Mouse (Mus musculus): ENCODE data around the gene Retreg1. TPM values are rescaled to one million over a fixed set of nuclear protein-coding genes. Genes with fewer than 3 reads are reported as not detected.
A peak's percentile ranks its signal among the peaks of the same experiment; 100 is the strongest.

Gene Retreg1
- total RNA-seq, 2 experiments from 2014 or later = 26.1 to 38.4 TPM

DNA sequence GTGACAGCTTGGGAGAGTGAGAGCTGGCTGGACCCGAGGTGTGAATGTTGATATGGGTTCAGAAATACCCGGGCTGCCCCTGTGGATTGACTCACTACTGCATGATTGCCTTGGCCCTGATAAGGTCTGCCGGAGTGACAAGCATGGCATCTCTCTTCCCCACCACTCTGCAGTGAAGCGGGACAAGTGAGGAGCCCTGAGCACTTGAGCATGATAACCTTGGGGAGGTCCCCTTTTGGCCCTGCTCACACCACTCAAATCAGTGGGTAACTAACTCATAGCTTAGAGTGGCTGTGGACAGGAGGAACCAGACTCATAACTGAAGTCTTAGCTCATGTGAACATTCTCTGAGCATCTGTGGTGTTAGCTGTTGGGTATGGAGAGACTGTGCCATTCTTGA, 77.0 kb downstream of the Retreg1 start:
- DNase-seq = no peak

DNA sequence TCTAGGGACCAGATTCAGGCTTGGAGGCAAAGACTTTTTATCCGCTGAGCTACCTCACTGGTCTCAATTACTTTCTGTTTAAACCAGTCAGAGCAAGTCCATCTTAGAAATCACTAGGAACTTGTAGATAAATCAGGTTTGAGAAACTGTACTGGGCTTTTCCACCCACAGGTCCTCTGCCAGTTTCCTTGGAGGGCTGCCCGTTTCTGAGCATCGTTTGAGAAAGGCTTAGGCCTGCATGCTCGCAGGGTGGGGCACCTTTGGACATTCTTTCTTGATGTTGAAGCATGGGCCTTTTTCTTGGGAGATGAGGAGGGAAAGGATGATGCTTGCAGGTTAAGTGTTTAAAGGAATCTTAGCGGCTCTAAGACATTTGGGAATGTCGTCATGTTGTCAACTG, 77.9 kb downstream of the Retreg1 start:
- no peak for DNase-seq

DNA sequence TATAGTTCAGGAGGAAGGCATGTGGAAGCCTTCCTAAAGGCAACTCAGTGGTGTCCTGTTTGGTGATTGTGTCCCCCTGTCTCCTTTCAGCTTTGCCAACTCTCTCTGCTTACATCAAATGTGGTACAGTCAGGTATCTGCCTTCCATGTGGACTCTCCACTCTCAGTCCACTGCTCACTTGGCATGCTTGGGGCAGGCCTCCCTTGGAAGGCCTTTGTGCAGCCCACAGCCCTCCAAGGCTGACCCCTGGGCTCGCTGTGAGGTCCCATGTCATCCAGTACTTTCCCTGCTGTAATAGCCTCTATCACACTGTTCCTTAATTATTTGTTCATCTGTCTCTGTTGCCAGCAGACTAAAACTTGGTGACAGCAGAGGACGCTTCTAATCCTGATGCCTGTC, 79.0 kb downstream of the Retreg1 start:
- no peak for DNase-seq

DNA sequence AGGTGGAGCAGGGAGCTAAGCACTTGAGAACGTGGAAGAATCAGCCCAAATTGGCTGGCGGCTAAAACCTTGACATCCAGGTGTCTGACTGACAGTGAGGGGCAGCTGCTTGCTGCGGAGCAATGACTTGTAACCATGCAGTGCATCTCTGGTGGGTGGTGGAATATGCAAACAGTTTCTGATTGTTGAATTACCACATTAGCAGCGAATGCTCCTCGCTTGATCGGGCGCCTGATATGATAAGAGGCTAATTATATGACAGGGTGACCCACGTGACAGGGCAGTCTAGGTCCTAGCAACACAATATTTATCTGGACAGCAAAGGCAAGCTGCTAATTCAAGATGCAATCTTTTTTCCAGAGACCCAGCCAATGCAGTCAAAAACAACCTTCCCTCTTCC, 80.9 kb downstream of the Retreg1 start:
- no peak for DNase-seq

DNA sequence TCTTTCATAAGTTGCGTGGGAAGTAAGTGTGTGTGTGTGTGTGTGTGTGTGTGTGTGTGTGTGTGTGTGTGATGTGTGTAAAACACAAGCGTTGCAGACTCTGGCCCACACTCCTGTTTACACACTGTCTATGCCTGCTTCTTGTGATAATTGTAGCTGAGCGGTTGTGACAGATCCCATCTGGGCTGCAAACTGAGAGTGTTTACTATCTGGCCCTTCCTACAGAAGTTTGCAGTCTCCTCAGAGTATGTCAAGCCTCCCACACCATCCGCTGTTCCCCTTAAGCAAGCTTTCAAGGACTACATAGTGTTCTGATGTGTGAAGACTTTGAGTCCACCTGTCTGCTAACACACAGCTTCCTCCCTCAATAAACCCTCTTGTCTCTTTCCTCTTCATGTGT, 83.2 kb downstream of the Retreg1 start:
- no peak for DNase-seq

DNA sequence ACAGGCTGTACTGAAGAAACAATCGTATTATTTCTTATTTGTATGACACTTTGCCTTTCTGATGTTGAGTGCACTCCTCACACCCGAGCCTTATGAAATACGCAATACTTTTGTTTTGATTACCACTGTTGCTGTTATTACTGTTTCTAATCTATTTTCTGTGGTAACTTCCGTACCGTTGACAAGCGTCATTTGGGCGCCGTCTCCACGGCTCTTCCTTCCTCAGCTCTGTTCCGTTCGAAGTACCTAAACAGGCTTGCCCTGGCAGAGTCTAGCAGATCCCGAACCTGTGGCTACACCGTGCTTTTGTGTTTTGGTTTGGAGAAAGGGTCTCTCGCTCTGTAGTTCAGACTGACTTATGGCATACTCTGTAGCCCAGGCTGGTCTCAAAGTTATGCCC, 84.1 kb downstream of the Retreg1 start:
- DNase-seq = no peak

DNA sequence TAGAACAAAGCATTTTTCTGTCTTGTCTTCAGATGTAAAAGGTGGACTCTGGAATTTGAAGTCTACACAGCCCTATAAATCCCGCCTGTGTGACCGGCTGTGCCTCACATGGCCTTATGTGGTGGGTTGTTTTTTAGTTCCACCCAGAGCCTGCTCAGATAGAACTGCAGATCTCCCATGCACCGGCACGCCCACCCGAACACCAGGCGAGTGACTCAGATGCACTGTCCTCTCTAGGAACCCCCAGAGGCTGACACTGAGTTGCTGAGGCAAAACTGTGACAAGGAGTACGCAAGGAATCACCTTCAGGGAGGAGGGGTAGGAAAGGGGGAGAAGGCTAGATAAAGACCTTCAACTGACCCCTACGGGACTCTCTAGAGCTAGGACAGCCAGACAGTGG, 85.0 kb downstream of the Retreg1 start:
- no peak for DNase-seq

DNA sequence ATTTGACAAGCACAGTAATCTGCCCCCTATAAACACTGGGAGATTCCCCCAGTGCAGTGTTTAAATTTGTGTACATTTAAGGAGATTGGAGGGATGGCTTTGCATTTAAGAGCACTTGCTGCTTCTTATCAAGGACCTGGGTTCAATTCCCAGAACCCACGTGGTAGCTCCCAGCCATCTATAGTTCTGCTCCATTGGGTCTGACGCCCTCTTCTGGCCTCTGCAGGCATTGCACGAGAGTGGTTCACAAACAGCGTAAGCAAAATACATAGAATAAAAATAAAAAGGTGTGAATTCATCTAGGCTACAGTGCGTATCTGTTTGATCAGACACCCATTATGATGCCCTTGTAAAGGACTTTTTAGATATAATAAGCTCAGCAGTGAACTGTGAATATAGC, 85.9 kb downstream of the Retreg1 start:
- no peak for DNase-seq

DNA sequence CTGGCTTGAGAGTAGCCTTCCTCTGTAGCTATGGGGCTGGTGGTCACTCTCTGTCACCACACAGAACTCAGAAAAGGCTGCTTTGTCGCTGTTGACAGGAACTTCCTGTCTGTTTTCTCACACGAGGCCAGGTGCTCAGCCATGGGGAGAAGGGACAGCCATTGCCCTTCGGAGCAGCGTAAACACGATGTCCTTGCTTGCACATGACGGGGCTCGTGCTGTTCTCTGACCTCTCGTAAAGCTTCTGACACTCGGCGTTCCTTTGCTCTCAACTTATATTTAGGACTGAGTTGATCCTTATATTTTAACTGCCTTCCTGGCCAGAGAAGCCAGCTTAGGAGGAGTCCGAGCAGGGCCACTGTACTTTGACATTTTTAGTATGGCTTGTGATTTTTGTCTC, 86.5 kb downstream of the Retreg1 start:
- DNase-seq = peak; percentile 38

DNA sequence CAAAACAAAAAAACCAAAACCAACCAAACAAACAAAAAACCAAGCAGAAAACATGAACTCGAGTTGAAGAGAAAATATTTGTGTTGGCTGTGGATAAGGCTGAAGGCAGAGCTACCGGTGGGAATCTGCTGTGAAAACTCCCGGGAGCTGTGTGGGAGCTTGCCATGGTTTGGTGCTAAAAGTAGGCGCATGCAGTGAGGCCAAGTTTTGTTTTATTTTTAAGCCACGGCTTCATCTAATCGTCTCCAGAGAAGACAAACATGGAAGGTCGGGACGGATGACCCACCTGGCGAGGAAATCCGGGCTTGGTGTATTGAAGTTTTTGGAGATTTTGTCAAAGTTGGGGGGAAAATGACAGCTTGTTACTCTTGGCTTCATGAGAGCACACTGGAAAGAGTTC, 87.0 kb downstream of the Retreg1 start:
- DNase-seq = peak; percentile 31

DNA sequence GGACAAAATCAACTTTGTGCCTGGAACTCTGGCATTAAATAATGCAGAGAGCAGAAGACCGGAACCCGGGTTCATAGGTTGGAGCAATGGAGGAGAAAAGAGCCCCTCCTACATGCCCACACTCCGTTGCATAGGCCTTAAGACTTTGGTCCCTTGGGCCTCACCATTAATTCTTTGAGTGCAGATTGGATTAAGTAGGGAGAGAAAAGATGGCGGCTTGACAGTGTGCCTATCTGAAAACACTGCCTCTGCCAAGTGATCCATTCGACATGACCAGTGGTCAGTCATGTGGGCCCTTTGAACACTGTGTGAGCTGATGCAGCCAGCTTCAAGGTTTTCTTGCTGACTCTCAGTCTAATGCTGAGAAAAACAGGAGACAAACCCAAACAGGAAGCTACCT, 87.7 kb downstream of the Retreg1 start:
- no peak for DNase-seq

DNA sequence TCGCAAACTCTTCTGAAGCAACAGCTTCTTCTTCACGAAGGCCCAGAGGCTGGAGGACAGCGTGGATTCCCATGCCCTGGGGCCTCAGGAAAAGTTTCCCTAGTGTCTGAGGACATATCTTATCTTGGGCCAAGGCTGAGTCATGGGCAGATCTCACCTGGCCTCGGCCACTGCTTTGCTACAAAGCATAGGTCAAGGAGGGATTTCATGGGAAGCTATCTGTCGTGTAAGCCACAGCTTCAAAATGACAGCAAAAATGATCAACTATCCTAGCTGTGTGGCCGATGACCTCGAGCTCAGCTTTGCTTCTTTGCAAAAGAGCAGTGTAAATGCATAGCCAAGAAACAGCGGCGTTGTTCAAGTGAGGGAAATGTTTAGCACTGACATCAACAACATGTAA, 89.5 kb downstream of the Retreg1 start:
- peak; percentile 65 for DNase-seq

DNA sequence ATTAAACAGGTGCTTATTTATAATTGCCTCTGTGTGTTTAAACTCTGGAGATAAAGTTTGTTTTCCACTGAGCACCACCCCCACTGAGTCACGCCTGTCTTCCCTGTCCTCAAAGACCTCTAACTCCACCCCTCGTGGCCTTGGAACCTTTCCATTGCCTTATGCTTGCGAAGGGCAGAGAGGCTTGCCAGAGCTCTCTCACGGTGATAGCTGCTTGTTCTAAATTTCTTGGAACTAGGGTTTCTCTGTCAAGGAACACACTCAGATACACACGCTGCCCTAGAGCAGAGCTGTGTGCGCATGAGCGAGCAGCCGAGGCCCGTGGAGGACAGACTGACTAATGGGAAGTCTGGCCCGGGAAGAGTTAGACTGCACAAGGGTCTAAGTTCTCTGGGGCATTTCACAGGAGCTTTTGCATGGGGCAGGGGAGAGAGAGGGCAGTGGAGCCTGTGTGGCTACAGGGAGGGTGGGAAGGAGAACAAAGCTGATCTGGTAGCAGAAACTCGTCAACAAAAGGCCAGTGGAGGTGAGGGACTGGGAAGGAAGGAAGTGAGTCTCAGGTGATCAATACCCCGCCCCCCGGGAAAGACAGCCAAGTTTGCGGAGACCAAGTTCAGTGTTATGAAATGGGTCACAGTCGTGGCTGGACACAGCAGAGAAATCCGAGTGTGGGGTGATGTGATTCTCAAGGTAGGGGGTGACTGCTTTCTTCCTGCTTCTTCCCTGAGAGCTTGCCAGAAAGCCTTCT, 90.1 kb downstream of the Retreg1 start:
- DNase-seq = peak; percentile 94

DNA sequence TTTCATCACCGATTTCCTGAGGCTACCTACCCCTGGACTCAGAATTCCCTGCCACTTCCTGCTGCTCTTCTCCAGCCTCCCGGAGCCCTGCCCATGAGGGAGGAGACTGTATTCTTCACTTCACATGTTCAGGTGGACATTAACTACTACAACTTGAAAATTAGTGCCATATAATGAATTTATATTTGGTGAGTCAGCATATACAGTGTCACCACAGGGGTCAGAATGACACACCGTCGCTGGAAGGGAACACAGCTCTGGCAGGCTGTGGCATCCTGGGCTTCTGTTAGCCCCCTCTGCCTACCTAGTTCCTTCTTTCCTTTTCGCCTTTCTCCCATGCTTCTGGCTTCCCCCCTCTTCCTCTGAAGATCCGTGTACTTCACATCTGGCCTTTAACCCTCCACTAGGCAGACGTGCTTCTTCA, 90.7 kb downstream of the Retreg1 start:
- DNase-seq = no peak

DNA sequence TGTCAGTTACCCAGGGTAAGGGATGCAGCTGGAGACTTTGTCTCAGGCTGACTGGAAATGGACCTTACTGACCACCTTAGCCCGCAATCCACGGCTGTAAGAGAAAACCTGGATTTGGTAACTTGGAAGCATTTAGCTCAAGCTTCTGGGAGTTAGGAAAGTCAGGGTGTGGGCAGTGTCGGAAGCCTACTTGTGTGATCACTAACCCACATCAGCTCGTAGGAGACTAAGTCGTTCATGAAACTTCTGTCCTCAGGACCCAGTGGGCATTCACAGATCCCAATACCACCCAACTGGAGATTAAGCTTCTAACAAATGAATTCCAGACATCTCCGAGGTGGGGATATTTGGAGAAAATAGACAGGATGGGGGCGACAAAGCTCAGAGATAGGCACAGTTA, 91.4 kb downstream of the Retreg1 start:
- no peak for DNase-seq

DNA sequence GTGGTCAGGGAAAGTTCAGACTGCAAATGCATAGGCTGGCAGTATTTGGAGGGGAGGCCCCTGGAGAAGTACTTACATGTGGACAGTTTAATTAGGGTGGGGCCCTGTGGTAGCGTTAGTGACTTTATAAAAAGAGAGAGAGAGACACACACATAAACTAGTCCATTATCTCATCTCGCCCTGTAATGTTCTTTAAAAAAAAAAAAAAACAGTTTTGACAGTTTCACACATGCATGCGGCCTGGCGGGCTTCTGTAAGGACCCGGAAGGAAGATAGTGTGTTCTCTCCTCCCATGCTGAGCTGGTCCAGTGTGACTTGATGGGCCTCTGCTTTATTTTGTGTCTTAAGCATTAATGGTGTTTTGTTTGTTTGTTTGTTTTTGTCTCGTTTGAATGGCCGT, 95.5 kb downstream of the Retreg1 start:
- DNase-seq = no peak

DNA sequence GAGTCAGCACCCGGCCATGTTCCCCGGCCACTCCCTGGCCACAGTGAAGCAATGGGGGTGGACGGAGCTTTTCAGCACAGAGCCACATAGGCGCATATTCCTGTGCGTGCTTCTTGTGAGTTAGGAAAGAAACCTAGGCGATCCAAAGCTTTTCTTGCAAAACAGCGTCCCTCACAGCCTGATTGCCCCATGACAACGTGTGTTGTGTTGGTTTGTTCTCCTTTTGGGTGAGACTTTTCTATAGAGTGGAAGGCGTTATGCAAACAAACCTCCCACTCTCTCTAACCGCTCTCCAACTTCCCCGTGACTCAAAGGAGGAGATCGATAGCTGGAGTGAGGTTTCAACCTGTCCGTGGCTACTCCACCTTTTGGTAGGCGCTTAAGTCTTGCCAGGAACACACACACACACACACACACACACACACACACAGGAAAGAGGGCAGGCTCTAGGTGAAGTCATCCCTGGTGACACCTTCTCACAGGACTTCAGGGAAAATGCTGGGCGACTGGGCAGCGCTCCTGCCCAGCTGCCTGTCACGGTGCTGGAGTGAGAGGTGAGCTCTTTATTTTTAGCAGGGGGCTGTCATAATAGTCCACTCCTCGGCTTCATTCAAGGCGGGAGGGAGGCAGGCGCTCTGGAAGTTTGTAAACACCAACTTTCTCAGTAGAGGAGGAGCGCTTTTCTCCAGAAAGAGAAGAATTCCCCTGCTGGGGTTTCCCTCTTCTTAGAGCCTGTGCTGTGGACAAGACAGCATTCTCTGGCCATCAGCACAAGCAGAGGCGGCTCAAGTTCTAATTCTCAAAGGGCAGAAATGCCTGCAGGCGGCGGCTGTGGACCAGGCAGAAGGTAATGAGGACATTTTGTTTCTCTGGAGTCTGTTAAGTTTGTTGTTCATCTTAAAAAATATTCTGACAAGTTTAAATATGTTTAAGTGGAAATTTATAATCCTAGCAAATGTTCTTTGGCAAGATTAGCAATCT, 97.7 kb downstream of the Retreg1 start:
- peak; percentile 51 for DNase-seq

DNA sequence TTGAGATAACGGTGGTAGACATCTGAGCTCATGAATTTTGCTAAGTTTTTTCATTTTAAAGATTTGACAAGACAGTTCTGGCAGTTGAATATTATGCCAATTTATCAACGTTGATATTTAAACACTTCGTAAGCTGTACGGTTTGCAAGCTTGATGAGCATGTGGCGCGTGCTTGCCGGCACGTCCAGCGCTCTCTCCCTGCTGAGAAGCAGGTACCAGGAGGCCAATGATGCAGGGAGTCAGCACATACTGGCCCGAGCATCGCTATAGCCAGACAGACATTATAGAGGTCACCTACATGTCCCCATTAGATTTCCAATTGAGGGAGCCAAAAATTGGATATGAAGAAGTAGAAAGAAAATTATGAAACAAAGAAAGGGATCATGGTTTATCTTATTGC, 98.5 kb downstream of the Retreg1 start:
- DNase-seq = no peak

DNA sequence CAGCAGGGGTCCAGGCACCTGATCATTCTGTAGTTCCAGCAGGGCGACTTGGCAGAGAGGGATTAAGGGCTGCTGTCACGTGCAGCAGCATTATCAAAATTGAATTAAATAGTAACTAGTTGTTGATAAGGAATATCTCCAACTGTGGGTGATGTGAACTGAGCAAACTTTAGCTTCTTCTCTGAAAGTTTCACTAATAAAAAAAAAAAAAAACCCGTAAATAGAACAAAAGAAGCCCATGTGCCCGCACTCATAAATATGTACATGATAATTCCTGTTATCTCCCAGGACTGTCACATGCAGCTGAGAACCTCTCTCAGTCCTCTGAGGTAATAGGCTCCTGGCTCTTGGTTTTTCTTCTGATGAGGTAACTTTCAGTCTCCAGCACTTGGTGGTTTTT, 99.4 kb downstream of the Retreg1 start:
- no peak for DNase-seq

DNA sequence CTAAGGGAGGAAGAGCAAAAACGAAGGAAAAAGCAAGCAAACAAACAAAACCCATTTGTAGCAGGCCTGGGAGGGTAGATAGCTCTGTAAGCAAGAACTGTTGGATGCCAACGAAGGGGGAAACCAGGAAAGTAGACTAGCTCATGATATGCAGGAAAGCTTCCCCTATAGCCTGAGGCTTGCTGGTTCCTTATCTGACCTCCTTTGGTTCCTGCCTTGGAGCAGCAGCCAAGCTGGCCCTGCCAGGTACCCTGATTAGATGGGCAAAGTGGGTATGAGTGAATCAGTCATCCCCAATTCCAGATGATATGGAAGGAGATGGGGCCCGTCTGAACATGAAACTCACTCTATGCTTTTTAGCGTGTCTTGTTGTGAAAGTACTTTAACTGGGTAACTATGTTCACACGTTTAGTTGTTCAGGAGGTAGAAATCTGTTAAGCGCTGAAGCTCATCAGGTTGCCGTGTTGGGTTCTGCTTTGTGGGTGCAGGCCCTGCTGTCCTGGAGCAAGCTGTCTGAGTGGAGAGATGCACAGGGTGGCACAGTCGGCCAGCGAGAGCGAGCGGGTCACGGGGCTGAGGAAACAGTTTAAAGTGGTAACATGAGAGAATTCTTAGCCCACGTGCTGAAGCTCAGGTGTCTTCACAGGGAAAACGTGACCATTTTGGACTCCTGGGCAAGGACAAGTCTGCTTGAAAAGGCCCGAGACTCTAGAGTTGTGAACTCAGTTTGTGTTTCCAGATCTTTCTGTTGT, 100.6 kb downstream of the Retreg1 start:
- DNase-seq = no peak

DNA sequence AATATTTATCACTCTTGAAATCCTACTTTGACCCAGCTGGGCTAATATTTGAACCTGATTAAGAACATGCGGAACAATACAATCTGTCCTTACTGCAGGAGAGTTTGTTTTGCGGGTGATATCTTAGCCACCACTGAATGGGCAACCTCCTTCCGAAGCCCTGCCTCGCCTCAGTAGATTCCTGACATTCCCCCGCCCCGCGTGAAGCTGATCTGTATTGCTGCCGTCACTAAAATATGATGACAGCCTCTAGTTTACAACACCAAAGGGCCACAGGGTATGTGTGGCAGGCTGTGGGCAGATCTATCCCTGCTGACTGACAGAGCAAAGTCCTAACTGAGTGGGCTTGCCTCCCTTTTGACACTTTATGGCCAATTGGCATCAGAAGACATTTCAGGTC, 102.2 kb downstream of the Retreg1 start:
- DNase-seq = no peak

DNA sequence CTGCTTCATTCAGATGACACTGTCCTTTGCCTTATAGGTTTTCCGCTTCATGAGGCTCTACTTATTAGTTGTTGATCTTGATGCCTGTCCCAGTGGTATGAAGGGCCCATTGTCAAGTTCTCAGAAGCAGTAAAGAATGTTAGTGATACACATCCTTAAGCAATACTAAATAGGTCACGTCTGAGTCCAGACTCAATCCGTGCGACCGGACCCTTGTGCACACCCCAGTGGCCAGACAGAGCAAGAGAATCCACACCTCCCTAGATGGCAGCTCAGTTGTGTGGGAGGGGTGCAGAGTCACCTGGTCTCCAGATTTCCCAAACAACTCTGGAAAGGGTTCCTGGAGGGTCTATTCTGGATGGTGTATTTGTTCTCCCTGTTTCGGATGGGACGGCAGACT, 103.5 kb downstream of the Retreg1 start:
- DNase-seq = no peak

DNA sequence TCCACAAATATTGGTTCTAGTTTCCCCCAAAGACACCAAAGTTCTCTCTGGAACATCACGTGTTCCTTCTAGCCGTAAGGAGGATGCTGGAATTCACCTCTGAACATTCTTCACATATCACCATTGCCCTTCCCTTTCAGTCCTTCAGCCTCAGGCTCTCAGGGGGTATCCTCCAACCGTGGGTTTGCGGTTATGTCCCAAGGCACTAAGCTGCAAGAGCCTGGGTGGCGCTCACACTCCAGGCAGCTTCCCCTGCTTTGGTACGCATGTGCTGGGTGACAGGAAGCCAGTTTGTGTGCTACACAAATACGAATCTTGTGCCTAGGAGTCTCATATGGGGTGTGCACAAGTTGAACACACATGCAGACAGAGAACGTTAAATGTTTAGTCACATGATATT, 104.4 kb downstream of the Retreg1 start:
- no peak for DNase-seq

Measured in adrenal gland, postnatal 10 days (tissue).